Mouse (Mus musculus): ENCODE data around the gene Ivd. TPM values are rescaled to one million over a fixed set of nuclear protein-coding genes. Genes with fewer than 3 reads are reported as not detected.

The Ivd gene
- polyA plus RNA-seq, 1 experiment from 2014 or later, result 35.8 TPM

GRCm38 (mm10) chr2:118844427-118844826 is 17.3 kb upstream of the Ivd start:
- ATAC-seq (ENCODE audit: insufficient read depth), result no peak
- Histone ChIP-seq H3K36me3 (replicated peaks) (no peaks in the 10 kb centered on the region), H3K9ac (no peak overlapping the region), H3K27ac (replicated peaks) (no peak overlapping the region), H3K9me3 (replicated peaks) (no peaks in the 10 kb centered on the region), H3K27me3 (peaks cover 25% of the 10 kb centered on the region), H3K4me1 (replicated peaks) (peaks cover 22% of the 10 kb centered on the region), H3K4me2 (no peak overlapping the region), H3K4me3 (replicated peaks) (no peak overlapping the region)
- 60% methylated on average over 3 of the region's 3 CpGs for WGBS (ENCODE audit: insufficient replicate concordance)

GRCm38 (mm10) chr2:118846246-118846645 is 15.5 kb upstream of the Ivd start:
- Histone ChIP-seq H3K4me1 (replicated peaks) (peaks cover 19% of the 10 kb centered on the region), H3K4me2 (no peak overlapping the region), H3K36me3 (replicated peaks) (no peaks in the 10 kb centered on the region), H3K9ac (no peak overlapping the region), H3K9me3 (replicated peaks) (no peaks in the 10 kb centered on the region), H3K27me3 (peaks cover 22% of the 10 kb centered on the region; the same call in 1 of the 2 replicates), H3K27ac (replicated peaks) (no peak overlapping the region), H3K4me3 (replicated peaks) (no peak overlapping the region)
- peak; percentile 59 for ATAC-seq (ENCODE audit: insufficient read depth)
- 53% methylated on average over 7 of the region's 7 CpGs for WGBS (ENCODE audit: insufficient replicate concordance)

DNA sequence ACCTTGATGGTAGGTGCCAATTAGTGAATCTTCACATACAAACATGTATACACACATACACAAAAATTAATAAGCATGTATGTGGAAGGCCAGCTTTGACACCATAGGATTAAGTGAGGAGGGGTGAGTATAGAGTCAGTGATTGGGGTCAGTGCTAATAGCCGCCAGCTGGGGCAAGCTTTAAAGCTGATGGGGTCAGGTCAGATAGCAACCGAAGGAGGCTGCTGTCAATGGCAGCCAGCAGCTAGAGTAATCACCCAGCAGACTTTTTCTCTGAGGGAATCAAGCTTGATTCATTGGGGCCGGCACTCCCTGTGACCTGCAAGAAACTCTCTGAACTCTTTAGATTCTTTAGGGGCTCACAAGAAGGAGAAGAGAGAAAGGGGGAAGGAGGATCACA is 10.0 kb upstream of the Ivd start:
- Histone ChIP-seq H3K9ac (no peak overlapping the region), H3K9me3 (replicated peaks) (no peaks in the 10 kb centered on the region), H3K4me2 (no peak overlapping the region), H3K27ac (replicated peaks) (no peak overlapping the region), H3K27me3 (peaks cover 9% of the 10 kb centered on the region; the same call in 1 of the 2 replicates), H3K4me1 (replicated peaks) (no peaks in the 10 kb centered on the region), H3K36me3 (replicated peaks) (no peaks in the 10 kb centered on the region), H3K4me3 (replicated peaks) (no peak overlapping the region)
- no peak for ATAC-seq (ENCODE audit: insufficient read depth)
- 44% methylated on average over 3 of the region's 3 CpGs for WGBS (ENCODE audit: insufficient replicate concordance)

- Histone ChIP-seq H3K4me2 (peak overlapping the region; percentile 78), H3K9ac (peak overlapping the region; percentile 57), H3K9me3 (replicated peaks) (no peaks in the 10 kb centered on the region), H3K27ac (replicated peaks) (peak overlapping the region; percentile 63), H3K4me1 (replicated peaks) (peaks cover 29% of the 10 kb centered on the region), H3K36me3 (replicated peaks) (no peaks in the 10 kb centered on the region), H3K27me3 (peaks cover 16% of the 10 kb centered on the region), H3K4me3 (replicated peaks) (peak overlapping the region; percentile 65)
- 62% methylated on average over 3 of the region's 3 CpGs for WGBS (ENCODE audit: insufficient replicate concordance)
- no peak for ATAC-seq (ENCODE audit: insufficient read depth)
Observed at GRCm38 (mm10) chr2:118862340-118862675, 554 bp downstream of the Ivd start.

GRCm38 (mm10) chr2:118870601-118871000 is 8.8 kb downstream of the Ivd start:
- H3K27ac ChIP-seq (replicated peaks), result no peak overlapping the region
- no peaks in the 10 kb centered on the region for H3K4me1 ChIP-seq (replicated peaks)
- WGBS (ENCODE audit: insufficient replicate concordance), result 74% methylated on average over 3 of the region's 3 CpGs
- H3K9ac ChIP-seq, result no peak overlapping the region
- no peak overlapping the region for H3K4me3 ChIP-seq (replicated peaks)
- no peaks in the 10 kb centered on the region for H3K27me3 ChIP-seq
- H3K36me3 ChIP-seq (replicated peaks), result peaks cover 23% of the 10 kb centered on the region
- ATAC-seq (ENCODE audit: insufficient read depth), result no peak
- no peak overlapping the region for H3K4me2 ChIP-seq
- no peaks in the 10 kb centered on the region for H3K9me3 ChIP-seq (replicated peaks)

DNA sequence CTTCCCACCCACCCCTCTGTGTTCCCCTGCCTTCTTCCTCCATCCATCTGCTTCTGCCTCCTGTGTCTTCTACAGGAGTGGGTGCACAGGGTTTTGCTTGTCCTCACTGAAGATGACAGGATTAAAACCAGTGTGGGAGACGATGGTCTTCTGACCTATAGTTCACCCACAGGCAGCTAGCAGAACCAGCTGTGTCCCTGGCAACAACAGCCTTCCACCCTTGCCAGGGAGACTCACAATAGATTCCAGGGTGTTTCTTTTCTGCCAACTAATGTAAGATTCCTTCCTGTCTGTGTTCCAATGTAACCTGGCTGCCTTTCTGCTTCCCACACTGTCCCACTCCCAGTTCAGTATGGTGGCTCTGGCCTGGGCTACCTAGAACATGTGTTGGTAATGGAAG is 9.3 kb downstream of the Ivd start:
- no peaks in the 10 kb centered on the region for H3K27me3 ChIP-seq
- no peak overlapping the region for H3K9ac ChIP-seq
- H3K36me3 ChIP-seq (replicated peaks), result peaks cover 24% of the 10 kb centered on the region
- no peak for ATAC-seq (ENCODE audit: insufficient read depth)
- WGBS (ENCODE audit: insufficient replicate concordance), result 67% methylated on average over 1 of the region's 1 CpGs
- no peak overlapping the region for H3K27ac ChIP-seq (replicated peaks)
- no peak overlapping the region for H3K4me3 ChIP-seq (replicated peaks)
- no peaks in the 10 kb centered on the region for H3K4me1 ChIP-seq (replicated peaks)
- no peak overlapping the region for H3K4me2 ChIP-seq
- H3K9me3 ChIP-seq (replicated peaks), result no peaks in the 10 kb centered on the region

DNA sequence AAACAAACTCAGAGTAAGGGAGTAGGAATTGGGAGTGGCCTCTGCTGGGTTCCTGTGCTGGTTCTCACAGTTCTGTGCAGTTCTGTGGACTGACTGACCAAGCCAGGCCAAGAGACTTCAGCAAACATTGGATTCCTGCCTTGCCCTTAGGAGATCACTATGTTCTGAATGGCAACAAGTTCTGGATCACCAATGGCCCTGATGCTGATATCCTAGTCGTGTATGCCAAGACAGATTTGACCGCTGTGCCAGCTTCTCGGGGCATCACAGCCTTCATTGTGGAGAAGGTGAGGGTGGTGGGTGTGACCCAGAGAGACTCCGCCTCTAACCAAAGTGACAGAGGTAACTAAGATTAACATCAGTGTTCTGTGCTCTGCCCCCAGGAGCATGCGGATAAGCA is 11.3 kb downstream of the Ivd start:
- no peak overlapping the region for H3K4me2 ChIP-seq
- no peak overlapping the region for H3K4me3 ChIP-seq (replicated peaks)
- H3K4me1 ChIP-seq (replicated peaks), result no peaks in the 10 kb centered on the region
- 76% methylated on average over 5 of the region's 5 CpGs for WGBS (ENCODE audit: insufficient replicate concordance)
- no peaks in the 10 kb centered on the region for H3K27me3 ChIP-seq
- no peaks in the 10 kb centered on the region for H3K9me3 ChIP-seq (replicated peaks)
- no peak overlapping the region for H3K9ac ChIP-seq
- ATAC-seq (ENCODE audit: insufficient read depth), result no peak
- no peak overlapping the region for H3K27ac ChIP-seq (replicated peaks)
- H3K36me3 ChIP-seq (replicated peaks), result peaks cover 39% of the 10 kb centered on the region

DNA sequence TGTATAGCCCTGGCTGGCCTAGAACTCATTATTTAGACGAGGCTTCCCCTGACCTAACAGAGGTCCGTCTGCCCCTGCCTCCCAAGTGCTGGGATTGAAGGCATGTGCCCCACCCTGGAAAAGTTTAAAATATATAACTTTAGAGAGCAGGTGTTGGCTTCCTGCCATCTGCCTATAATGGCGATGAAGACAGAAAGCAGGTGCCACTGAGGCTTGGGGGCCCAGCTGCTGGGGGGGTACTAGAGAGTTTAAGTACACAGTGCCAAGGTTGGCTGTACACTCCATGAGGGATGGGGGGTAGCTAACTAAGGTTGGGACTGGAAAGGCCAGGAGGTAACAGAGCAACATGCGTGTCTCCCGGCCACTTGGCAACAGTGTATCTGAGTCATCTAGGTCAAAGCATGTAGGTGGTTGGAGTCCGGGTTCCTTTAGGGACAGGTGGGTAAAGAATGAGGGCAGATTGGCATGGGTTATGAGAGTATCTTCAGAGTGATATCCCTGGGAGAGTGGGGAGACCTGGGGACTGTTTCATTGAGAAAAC is 12.2 kb downstream of the Ivd start:
- H3K27me3 ChIP-seq, result no peaks in the 10 kb centered on the region
- H3K9ac ChIP-seq, result no peak overlapping the region
- WGBS (ENCODE audit: insufficient replicate concordance), result 75% methylated on average over 6 of the region's 6 CpGs
- H3K4me1 ChIP-seq (replicated peaks), result no peaks in the 10 kb centered on the region
- ATAC-seq (ENCODE audit: insufficient read depth), result no peak
- no peaks in the 10 kb centered on the region for H3K9me3 ChIP-seq (replicated peaks)
- H3K27ac ChIP-seq (replicated peaks), result no peak overlapping the region
- H3K4me3 ChIP-seq (replicated peaks), result no peak overlapping the region
- H3K4me2 ChIP-seq, result no peak overlapping the region
- H3K36me3 ChIP-seq (replicated peaks), result peaks cover 41% of the 10 kb centered on the region

DNA sequence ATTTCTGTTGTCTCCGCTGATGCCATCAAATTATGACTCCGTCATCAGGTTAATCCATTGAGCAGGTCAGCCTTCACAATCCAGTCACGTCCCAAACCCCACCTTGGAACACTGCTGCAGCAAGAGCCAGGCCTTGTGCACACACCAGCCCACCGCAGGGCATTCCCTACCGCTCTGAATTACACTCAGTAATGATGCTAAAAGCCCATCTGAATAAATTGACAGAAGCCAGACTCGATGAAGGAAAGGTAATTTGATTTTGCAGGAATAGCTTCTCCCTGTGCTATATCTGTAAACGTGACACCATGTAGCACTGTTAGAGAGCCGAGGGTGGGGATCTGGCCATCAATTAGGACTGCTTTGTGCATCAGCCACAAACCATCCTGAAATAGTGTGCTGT is 13.6 kb downstream of the Ivd start:
- Histone ChIP-seq H3K9ac (no peak overlapping the region), H3K4me1 (replicated peaks) (no peaks in the 10 kb centered on the region), H3K27me3 (no peaks in the 10 kb centered on the region), H3K9me3 (replicated peaks) (no peaks in the 10 kb centered on the region), H3K36me3 (replicated peaks) (peaks cover 33% of the 10 kb centered on the region), H3K27ac (replicated peaks) (no peak overlapping the region), H3K4me2 (no peak overlapping the region), H3K4me3 (replicated peaks) (no peak overlapping the region)
- ATAC-seq (ENCODE audit: insufficient read depth), result no peak
- 74% methylated on average over 8 of the region's 8 CpGs for WGBS (ENCODE audit: insufficient replicate concordance)

DNA sequence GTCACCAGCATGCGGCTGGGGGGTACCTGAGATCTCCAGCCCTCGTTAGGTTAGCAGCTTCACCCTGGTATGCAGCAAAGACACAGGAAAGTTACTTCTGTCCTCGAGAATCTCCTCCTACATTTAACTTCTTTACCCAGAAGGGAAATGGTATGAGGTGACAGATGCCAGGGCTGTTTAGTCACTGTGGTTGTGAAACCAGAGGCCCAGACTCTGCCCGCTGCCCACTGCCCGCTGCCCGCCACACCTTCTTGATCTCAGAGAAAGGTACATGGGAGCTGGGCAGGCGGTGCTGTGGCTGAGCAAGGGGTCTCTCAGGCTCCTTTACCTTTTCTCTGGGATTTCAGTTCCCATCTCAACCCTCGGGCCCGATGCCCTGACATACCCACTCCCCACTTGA is 14.7 kb downstream of the Ivd start:
- no peak for ATAC-seq (ENCODE audit: insufficient read depth)
- H3K9me3 ChIP-seq (replicated peaks), result no peaks in the 10 kb centered on the region
- H3K4me1 ChIP-seq (replicated peaks), result no peaks in the 10 kb centered on the region
- no peak overlapping the region for H3K9ac ChIP-seq
- WGBS (ENCODE audit: insufficient replicate concordance), result 75% methylated on average over 9 of the region's 9 CpGs
- peaks cover 29% of the 10 kb centered on the region for H3K36me3 ChIP-seq (replicated peaks)
- no peak overlapping the region for H3K4me2 ChIP-seq
- no peaks in the 10 kb centered on the region for H3K27me3 ChIP-seq
- no peak overlapping the region for H3K27ac ChIP-seq (replicated peaks)
- no peak overlapping the region for H3K4me3 ChIP-seq (replicated peaks)

- Histone ChIP-seq H3K4me3 (replicated peaks) (no peak overlapping the region), H3K4me2 (no peak overlapping the region), H3K9me3 (replicated peaks) (no peaks in the 10 kb centered on the region), H3K4me1 (replicated peaks) (peaks cover 17% of the 10 kb centered on the region), H3K9ac (no peak overlapping the region), H3K27ac (replicated peaks) (no peak overlapping the region), H3K27me3 (peaks cover 7% of the 10 kb centered on the region), H3K36me3 (replicated peaks) (peaks cover 19% of the 10 kb centered on the region)
- WGBS (ENCODE audit: insufficient replicate concordance), result 71% methylated on average over 4 of the region's 4 CpGs
- no peak for ATAC-seq (ENCODE audit: insufficient read depth)
Observed at GRCm38 (mm10) chr2:118881019-118881418, 19.3 kb downstream of the Ivd start.

DNA sequence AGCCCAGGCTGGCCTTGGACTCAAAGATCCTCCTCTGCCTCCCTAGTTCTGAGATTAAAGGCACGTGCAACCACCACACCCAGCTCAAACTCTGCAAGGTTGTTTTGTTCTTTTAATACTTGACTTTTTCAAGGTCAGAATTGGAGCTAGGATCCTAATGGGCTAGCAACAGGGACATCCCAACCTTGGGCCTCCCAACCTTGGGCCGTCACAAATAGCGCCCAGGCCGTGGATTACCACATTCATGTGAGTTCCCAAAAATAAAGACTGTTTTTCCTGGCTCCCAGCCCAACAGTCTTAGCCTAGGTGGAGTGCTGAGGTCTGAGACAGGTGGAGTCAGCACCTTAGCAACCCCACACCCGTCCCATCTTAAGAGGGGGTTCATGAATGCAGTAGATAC is 20.2 kb downstream of the Ivd start:
- no peak for ATAC-seq (ENCODE audit: insufficient read depth)
- no peak overlapping the region for H3K9ac ChIP-seq
- H3K4me1 ChIP-seq (replicated peaks), result peaks cover 26% of the 10 kb centered on the region
- H3K27me3 ChIP-seq, result peaks cover 7% of the 10 kb centered on the region
- peaks cover 10% of the 10 kb centered on the region for H3K36me3 ChIP-seq (replicated peaks)
- no peaks in the 10 kb centered on the region for H3K9me3 ChIP-seq (replicated peaks)
- H3K4me2 ChIP-seq, result no peak overlapping the region
- WGBS (ENCODE audit: insufficient replicate concordance), result 68% methylated on average over 5 of the region's 5 CpGs
- H3K27ac ChIP-seq (replicated peaks), result no peak overlapping the region
- no peak overlapping the region for H3K4me3 ChIP-seq (replicated peaks)

All from liver, embryonic 15.5 days (tissue).